8 mouse cellular contexts compared by ENCODE assay signal in the genomic region with DNA sequence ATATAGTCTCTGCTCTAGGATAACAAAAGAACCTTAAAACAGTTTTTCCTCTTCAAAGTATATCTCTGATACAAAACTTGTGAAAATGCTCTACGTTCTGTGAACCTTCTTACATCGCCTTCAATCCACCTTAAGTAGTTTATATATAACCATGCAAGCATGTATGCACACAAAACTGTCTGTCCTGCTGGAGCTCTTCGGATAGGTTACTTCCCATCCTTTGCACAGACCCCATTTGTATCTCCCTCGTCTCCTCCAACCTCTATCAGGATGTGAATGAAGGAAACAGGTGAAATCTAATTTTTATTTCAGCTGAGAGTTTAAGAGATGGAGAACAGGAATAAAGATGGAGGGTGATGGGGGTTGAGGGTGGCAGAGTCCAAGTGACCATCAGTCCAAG. TPM values are rescaled to one million over a fixed set of nuclear protein-coding genes. Genes with fewer than 3 reads are reported as not detected.
DNase-seq lines count a peak whose midpoint lies in the region; ATAC-seq and TF ChIP-seq lines count a peak whose summit lies in the region.

No protein-coding gene starts in this region.

- no peak for TF ChIP-seq POLR2A in kidney, adult 2 months (IDR thresholded peaks at IDR 0.05; ENCODE audit: low read depth, low read length)
- TF ChIP-seq POLR2A in cortical plate, adult 2 months (IDR thresholded peaks at IDR 0.05; ENCODE audit: extremely low read depth, insufficient read depth, low read length): no peak

- H3K27ac ChIP-seq in kidney, adult 2 months (ENCODE audit: insufficient read depth, low read depth, low read length): no peak overlapping the region
- no peak overlapping the region for H3K27ac ChIP-seq in cortical plate, adult 2 months (ENCODE audit: insufficient read depth, low read length)
- H3K27ac ChIP-seq in hindbrain, embryonic 15.5 days (replicated peaks): peak overlapping the region; percentile 95
- no peak overlapping the region for H3K27ac ChIP-seq in midbrain, embryonic 12.5 days (replicated peaks)

- DNase-seq in kidney, adult 2 months: no peak
- DNase-seq in kidney, postnatal 4 days: no peak
- no peak for DNase-seq in right cerebral cortex, postnatal 10 days (ENCODE audit: low spot score in 2 of 2)
- no peak for DNase-seq in left cerebral cortex, adult 9 months (ENCODE audit: low spot score in 2 of 2)
- DNase-seq in thymus, postnatal 0 days (ENCODE audit: low spot score): no peak

- H3K27me3 ChIP-seq in kidney, adult 2 months (replicated peaks; ENCODE audit: control insufficient read depth, insufficient read depth, low read length): no peaks in the 10 kb centered on the region
- no peaks in the 10 kb centered on the region for H3K27me3 ChIP-seq in hindbrain, embryonic 15.5 days
- no peaks in the 10 kb centered on the region for H3K27me3 ChIP-seq in midbrain, embryonic 12.5 days

- peak overlapping the region; percentile 78 for H3K9ac ChIP-seq in hindbrain, embryonic 15.5 days
- peak overlapping the region; percentile 84; the same call in 1 of the 2 replicates for H3K9ac ChIP-seq in midbrain, embryonic 12.5 days (replicated peaks)

- H3K4me1 ChIP-seq in kidney, adult 2 months (ENCODE audit: control insufficient read depth, insufficient read depth, low read length): peaks cover 2% of the 10 kb centered on the region; the same call in 1 of the 2 replicates
- peaks cover 2% of the 10 kb centered on the region; the same call in 1 of the 2 replicates for H3K4me1 ChIP-seq in cortical plate, adult 2 months (ENCODE audit: control insufficient read depth, insufficient read depth, low read length)
- peaks cover 16% of the 10 kb centered on the region for H3K4me1 ChIP-seq in hindbrain, embryonic 15.5 days (replicated peaks)
- H3K4me1 ChIP-seq in midbrain, embryonic 12.5 days: peaks cover 16% of the 10 kb centered on the region

- no peaks in the 10 kb centered on the region for H3K9me3 ChIP-seq in hindbrain, embryonic 15.5 days
- no peaks in the 10 kb centered on the region for H3K9me3 ChIP-seq in midbrain, embryonic 12.5 days

- WGBS in kidney, adult 2 months: 32% methylated on average over 4 of the region's 4 CpGs
- WGBS in hindbrain, embryonic 15.5 days: 48% methylated on average over 4 of the region's 4 CpGs
- WGBS in midbrain, embryonic 12.5 days: 57% methylated on average over 4 of the region's 4 CpGs

- peak overlapping the region; percentile 75 for H3K4me2 ChIP-seq in hindbrain, embryonic 15.5 days
- H3K4me2 ChIP-seq in midbrain, embryonic 12.5 days (replicated peaks): peak overlapping the region; percentile 65

- TF ChIP-seq CTCF in kidney, adult 2 months (conservative IDR thresholded peaks at IDR 0.05; ENCODE audit: insufficient read depth, insufficient read length, low read depth, low read length): no peak
- no peak for TF ChIP-seq CTCF in cortical plate, adult 2 months (IDR thresholded peaks at IDR 0.05; ENCODE audit: extremely low read depth, insufficient read depth, low read length)

- no peaks in the 10 kb centered on the region; the same call in 1 of the 2 replicates for H3K36me3 ChIP-seq in kidney, adult 2 months (ENCODE audit: control insufficient read depth, insufficient read depth, low read length)
- H3K36me3 ChIP-seq in hindbrain, embryonic 15.5 days: no peaks in the 10 kb centered on the region
- peaks cover 11% of the 10 kb centered on the region; the same call in 1 of the 2 replicates for H3K36me3 ChIP-seq in midbrain, embryonic 12.5 days

- peak overlapping the region; percentile 74; the same call in 1 of the 2 replicates for H3K4me3 ChIP-seq in kidney, adult 2 months (ENCODE audit: insufficient read depth, low read depth, low read length)
- H3K4me3 ChIP-seq in cortical plate, adult 2 months (ENCODE audit: insufficient read depth, low read length): peak overlapping the region; percentile 77; the same call in 1 of the 2 replicates
- H3K4me3 ChIP-seq in hindbrain, embryonic 15.5 days: peak overlapping the region; percentile 69
- peak overlapping the region; percentile 78 for H3K4me3 ChIP-seq in midbrain, embryonic 12.5 days

- peak; percentile 69; the same call in 1 of the 2 replicates for ATAC-seq in hindbrain, embryonic 15.5 days (ENCODE audit: low FRiP score, low read depth)
- peak; percentile 47 for ATAC-seq in midbrain, embryonic 12.5 days (ENCODE audit: low FRiP score, low read depth)

RNA-seq across cellular contexts. Expression of a gene that starts 0.4 kb away (rescaled TPM):
- 10.0 and 10.1 TPM in 2 replicates for polyA plus RNA-seq in kidney, adult 2 months (2012; rRNA removed)
- polyA plus RNA-seq in cortical plate, adult 2 months (2012; rRNA removed): 17.7 TPM in 2 replicates
- polyA plus RNA-seq in hindbrain, embryonic 15.5 days (2015; fragmentation: Nextera tagmentation; extraction: Ambion mirVana): 21.1 and 21.9 TPM in 2 replicates
- 35.5 and 36.8 TPM in 2 replicates for polyA plus RNA-seq in midbrain, embryonic 12.5 days (2016; fragmentation: Nextera tagmentation; extraction: Ambion mirVana)
- polyA plus RNA-seq in thymus, postnatal 0 days (2015; fragmentation: Nextera tagmentation; extraction: Ambion mirVana): 11.4 and 13.0 TPM in 2 replicates

RNA-seq across cellular contexts. Expression of a gene that starts 46.5 kb away (rescaled TPM):
- 129 and 166 TPM in 2 replicates for polyA plus RNA-seq in kidney, adult 2 months (2012; rRNA removed)
- not detected in 2 replicates for polyA plus RNA-seq in cortical plate, adult 2 months (2012; rRNA removed)
- not detected in 2 replicates for polyA plus RNA-seq in hindbrain, embryonic 15.5 days (2015; fragmentation: Nextera tagmentation; extraction: Ambion mirVana)
- not detected in 2 replicates for polyA plus RNA-seq in midbrain, embryonic 12.5 days (2016; fragmentation: Nextera tagmentation; extraction: Ambion mirVana)
- polyA plus RNA-seq in thymus, postnatal 0 days (2015; fragmentation: Nextera tagmentation; extraction: Ambion mirVana): not detected in 2 replicates

Comparison
In these comparisons a context has a peak if more than half of its experiments do, and no peak if none do; other contexts are left out.
1. RNA of a gene that starts 46.5 kb away (polyA plus RNA-seq): 129 to 166 TPM in kidney, adult 2 months; not detected in cortical plate, adult 2 months, not detected in hindbrain, embryonic 15.5 days, not detected in midbrain, embryonic 12.5 days and not detected in thymus, postnatal 0 days; every median in the first group is over 100 times any median in the second.
2. Peak in every context shown above with its lines, with median percentiles within 50 percentile points of each other: H3K4me3 ChIP-seq.